Mouse (Mus musculus) lung, adult 2 months (tissue): ENCODE results near the gene Tmem88.

ENCODE experiments used
- CTCF ChIP-seq: fragments of 200-500 bp; IDR thresholded peaks from 2 replicates; pipeline ENCODE4 v1.5.1; 2011; ENCODE audit warnings: mild to moderate bottlenecking, low read length, control low read depth; ENCODE audit not compliant: insufficient read depth
- POLR2A ChIP-seq: fragments of 200-500 bp; IDR thresholded peaks from 2 replicates; pipeline ENCODE4 v1.6.1; 2011; ENCODE audit warnings: low read depth, mild to moderate bottlenecking, control low read depth, low read length, borderline replicate concordance; ENCODE audit errors: extremely low read depth

- TF ChIP-seq POLR2A (no peak), CTCF (no peak)
Measured at GRCm38 (mm10) chr11:69357690-69358089, 40.3 kb downstream of the Tmem88 start.
